Mouse (Mus musculus) stomach, postnatal 0 days (tissue): ENCODE results near the gene Olfr1150-ps1. TPM values are rescaled to one million over a fixed set of nuclear protein-coding genes. Genes with fewer than 3 reads are reported as not detected.

Source experiments
- ATAC-seq: fragments of 200-750 bp; cut with Nextera tagmentation; 2 replicates; pipeline ENCODE4 v1.8.0; 2017; ENCODE audit not compliant: low FRiP score, low TSS enrichment
- DNase-seq: peaks from one replicate; pipeline ENCODE4 v3.0.0-alpha.2; 2016; ENCODE audit warnings: low spot score
- H3K27ac ChIP-seq: fragments of 300-500 bp; sonication (generic); replicated peaks from 2 replicates; pipeline ENCODE4 v1.5.1; 2014; ENCODE audit warnings: mild to moderate bottlenecking, control low read depth
- H3K27me3 ChIP-seq: fragments of 300-500 bp; sonication (generic); 2 replicates; pipeline ENCODE4 v1.6.1; 2014; ENCODE audit warnings: low read length; ENCODE audit not compliant: control insufficient read depth, insufficient read depth
- H3K36me3 ChIP-seq: fragments of 300-500 bp; sonication (generic); 2 replicates; pipeline ENCODE4 v1.6.1; 2014; ENCODE audit warnings: low read length, mixed read lengths; ENCODE audit not compliant: control insufficient read depth, insufficient read depth
- H3K4me1 ChIP-seq: fragments of 300-500 bp; sonication (generic); replicated peaks from 2 replicates; pipeline ENCODE4 v1.6.1; 2014; ENCODE audit warnings: antibody characterized with exemption; ENCODE audit not compliant: control insufficient read depth, insufficient read depth
- H3K4me2 ChIP-seq: fragments of 300-500 bp; sonication (generic); replicated peaks from 2 replicates; pipeline ENCODE4 v1.6.1; 2014; ENCODE audit warnings: low read depth, mild to moderate bottlenecking, control low read depth, moderate library complexity
- H3K4me3 ChIP-seq: fragments of 300-500 bp; sonication (generic); 2 replicates; pipeline ENCODE4 v1.5.1; 2014; ENCODE audit warnings: low read depth, low read length, control low read depth
- H3K9ac ChIP-seq: fragments of 300-500 bp; sonication (generic); 2 replicates; pipeline ENCODE4 v1.6.1; 2014; ENCODE audit warnings: mild to moderate bottlenecking, low read length, control low read depth, mixed read lengths
- H3K9me3 ChIP-seq: fragments of 300-500 bp; sonication (generic); 2 replicates; pipeline ENCODE4 v1.6.1; 2016; ENCODE audit warnings: low read length; ENCODE audit not compliant: control insufficient read depth
- CTCF ChIP-seq: IDR thresholded peaks from 2 replicates; pipeline ENCODE4 v1.5.1; 2016; ENCODE audit warnings: antibody characterized with exemption, low read depth, mild to moderate bottlenecking, moderate library complexity
- EP300 ChIP-seq: optimal IDR thresholded peaks from 2 replicates; pipeline ENCODE3; 2016; ENCODE audit warnings: antibody characterized with exemption
- WGBS: fragments of 180-500 bp; shearing (Covaris S2); extraction: QIAGEN DNeasy Blood & Tissue Kit; methylation state at CpG from one replicate; pipeline ENCODE4 v1.1.7; 2014; 5-methylcytosine and 5-hydroxymethylcytosine counted together
- polyA plus RNA-seq: library from polyadenylated mRNA; unstranded; fragments of >200 nt; fragmentation: Nextera tagmentation; extraction: Ambion mirVana; gene quantifications from 2 replicates; pipeline ENCODE4 v1.2.1, GENCODE M21; 2015

Olfr1150-ps1 gene
- polyA plus RNA-seq: not detected in 2 replicates

DNA sequence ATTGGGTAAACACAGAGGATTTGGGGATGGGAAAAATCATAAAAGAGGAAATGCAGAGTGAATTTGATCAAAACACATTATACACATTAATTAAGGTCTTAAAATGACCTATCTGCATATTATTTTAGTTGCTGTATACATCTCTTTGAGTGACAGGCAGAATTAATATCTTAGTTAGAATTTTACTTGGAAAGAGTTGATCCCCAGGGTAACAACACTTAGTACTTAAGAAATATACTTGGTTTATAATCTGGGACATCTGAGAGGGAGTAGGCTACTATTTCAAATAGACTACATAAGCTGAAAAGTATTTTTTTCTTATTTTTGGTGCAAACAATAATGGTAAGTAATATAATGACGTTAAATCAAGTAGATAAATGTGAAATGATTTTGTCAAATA, at the start of gene Olfr1150-ps1:
Olfr1150-ps1 (plus strand) TSS at position 301 of the 400 bp plus-strand sequence.
- ATAC-seq (no peak), DNase-seq (no peak)
- Histone ChIP-seq H3K9ac (no peak within 1 kb of the TSS), H3K4me2 (no peak within 1 kb of the TSS), H3K36me3 (no peaks in the 10 kb centered on the region), H3K4me3 (no peak within 1 kb of the TSS), H3K27me3 (no peaks in the 10 kb centered on the region), H3K4me1 (no peaks in the 10 kb centered on the region), H3K9me3 (no peaks in the 10 kb centered on the region), H3K27ac (no peak within 1 kb of the TSS)
- WGBS: 76% methylated on average over 1 of the region's 1 CpGs
- TF ChIP-seq CTCF (no peak), EP300 (no peak)

DNA sequence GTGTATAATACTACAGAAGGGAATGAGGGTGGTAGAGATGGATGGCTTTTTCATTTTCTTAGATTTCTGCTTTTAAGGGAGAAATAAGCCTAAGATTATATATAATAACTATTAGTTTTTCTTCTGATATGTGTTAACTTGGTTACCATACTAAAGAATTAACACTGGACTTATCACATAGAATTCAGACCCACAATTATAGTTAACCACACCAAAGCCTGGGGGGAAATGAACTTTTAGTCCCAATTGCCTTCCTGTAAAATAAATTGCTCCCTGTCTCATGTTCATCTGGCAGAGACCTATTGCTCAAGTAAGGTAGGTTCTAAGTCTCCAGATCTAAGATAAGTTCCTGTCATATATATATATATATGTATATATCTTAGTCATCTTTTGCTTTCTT, 43.5 kb upstream of the Olfr1150-ps1 start, which contains the start of gene Olfr1143:
Olfr1143 (plus strand) TSS at position 301 of the 400 bp plus-strand sequence.
- ATAC-seq (no peak), DNase-seq (no peak)
- Histone ChIP-seq H3K9me3 (no peaks in the 10 kb centered on the region), H3K4me1 (no peaks in the 10 kb centered on the region), H3K4me2 (no peak within 1 kb of the TSS), H3K4me3 (no peak within 1 kb of the TSS), H3K27ac (no peak within 1 kb of the TSS), H3K36me3 (no peaks in the 10 kb centered on the region), H3K9ac (no peak within 1 kb of the TSS), H3K27me3 (no peaks in the 10 kb centered on the region)
- TF ChIP-seq CTCF (no peak), EP300 (no peak)

GRCm38 (mm10) chr2:87809522-87809921, 34.3 kb upstream of the Olfr1150-ps1 start, which contains the start of gene Olfr1145:
Gene Olfr1145, plus strand, starts transcription at chr2:87809822.
- 53% methylated on average over 1 of the region's 1 CpGs for WGBS
- DNase-seq (no peak), ATAC-seq (no peak)
- Histone ChIP-seq H3K27ac (no peak within 1 kb of the TSS), H3K4me1 (no peaks in the 10 kb centered on the region), H3K9ac (no peak within 1 kb of the TSS), H3K9me3 (no peaks in the 10 kb centered on the region), H3K4me3 (no peak within 1 kb of the TSS), H3K27me3 (no peaks in the 10 kb centered on the region), H3K4me2 (no peak within 1 kb of the TSS), H3K36me3 (no peaks in the 10 kb centered on the region)
- TF ChIP-seq EP300 (no peak), CTCF (no peak)

DNA sequence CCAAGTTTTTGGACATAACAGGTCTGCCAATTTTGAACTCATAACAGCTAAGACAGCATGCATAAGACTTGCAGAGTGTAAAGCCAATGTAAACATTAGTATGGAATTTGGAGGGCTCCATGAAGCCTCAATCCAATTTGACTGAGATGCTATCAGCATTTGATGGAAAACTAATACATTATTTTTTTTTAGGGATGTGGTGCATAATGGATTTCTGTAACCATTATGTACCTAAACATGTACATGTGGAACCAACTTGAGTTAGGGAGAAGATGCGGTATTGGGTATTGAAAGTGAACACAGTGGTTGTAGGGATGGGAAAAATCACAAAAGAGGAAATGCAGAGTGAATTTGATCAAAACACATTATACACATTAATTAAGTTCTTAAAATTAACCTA, 13.6 kb upstream of the Olfr1150-ps1 start, which contains the start of gene Olfr1148:
Olfr1148 (plus strand) TSS at position 301 of the 400 bp plus-strand sequence.
- Histone ChIP-seq H3K9me3 (no peaks in the 10 kb centered on the region), H3K9ac (no peak within 1 kb of the TSS), H3K4me1 (no peaks in the 10 kb centered on the region), H3K4me2 (no peak within 1 kb of the TSS), H3K4me3 (no peak within 1 kb of the TSS), H3K36me3 (no peaks in the 10 kb centered on the region), H3K27ac (no peak within 1 kb of the TSS), H3K27me3 (no peaks in the 10 kb centered on the region)
- TF ChIP-seq CTCF: no peak
- no peak for TF ChIP-seq EP300
- no peak for ATAC-seq
- no peak for DNase-seq
- 74% methylated on average over 1 of the region's 1 CpGs for WGBS

DNA sequence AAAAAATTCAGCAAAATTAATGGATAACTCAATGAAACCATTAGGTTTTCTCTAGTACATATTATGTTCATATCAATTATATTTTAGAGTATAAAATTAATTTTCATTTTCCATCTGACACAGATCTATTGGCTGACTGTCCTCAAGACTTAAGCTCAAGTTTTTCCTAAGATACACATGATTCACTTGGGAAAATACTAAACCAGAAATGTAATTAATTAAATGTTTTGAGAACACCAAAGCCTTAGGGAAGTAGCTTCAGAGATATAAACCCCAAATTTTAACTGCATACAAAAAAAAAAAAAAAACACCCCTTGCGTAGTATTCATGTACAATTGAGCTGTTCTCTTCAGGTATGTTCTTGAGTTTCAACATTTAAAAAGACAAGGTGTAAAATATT, 11.8 kb downstream of the Olfr1150-ps1 start, which contains the start of gene Olfr1151:
Olfr1151 (plus strand) TSS at position 301 of the 400 bp plus-strand sequence.
- no peak for DNase-seq
- no peaks in the 10 kb centered on the region for H3K36me3 ChIP-seq
- no peaks in the 10 kb centered on the region for H3K27me3 ChIP-seq
- no peak within 1 kb of the TSS for H3K27ac ChIP-seq
- 85% methylated on average over 1 of the region's 1 CpGs for WGBS
- no peak for TF ChIP-seq EP300
- no peak for TF ChIP-seq CTCF
- no peaks in the 10 kb centered on the region for H3K4me1 ChIP-seq
- H3K9ac ChIP-seq: no peak within 1 kb of the TSS
- H3K4me3 ChIP-seq: no peak within 1 kb of the TSS
- no peaks in the 10 kb centered on the region for H3K9me3 ChIP-seq
- ATAC-seq: no peak
- no peak within 1 kb of the TSS for H3K4me2 ChIP-seq

DNA sequence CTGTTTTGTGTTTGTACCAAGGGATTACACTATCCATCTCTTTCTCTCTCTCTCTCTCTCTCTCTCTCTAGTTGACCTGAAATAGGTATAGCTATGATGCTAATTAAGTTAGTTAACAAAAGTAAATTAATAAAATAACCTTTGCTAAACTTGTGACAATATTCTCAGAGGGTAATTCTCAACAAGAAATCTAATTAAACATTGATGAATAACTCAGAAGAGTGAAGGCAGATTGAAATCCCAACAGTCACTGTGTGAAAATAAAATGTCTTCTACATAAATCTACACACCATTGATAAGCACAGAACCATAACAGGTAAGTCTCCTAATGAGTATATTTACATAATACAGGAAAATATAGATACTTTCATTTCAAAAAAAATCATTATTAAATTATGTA, 22.4 kb downstream of the Olfr1150-ps1 start, which contains the start of gene Olfr1152:
Olfr1152 (plus strand) TSS at position 301 of the 400 bp plus-strand sequence.
- no peak within 1 kb of the TSS for H3K4me3 ChIP-seq
- ATAC-seq (no peak), DNase-seq (no peak)
- no peaks in the 10 kb centered on the region for H3K36me3 ChIP-seq
- H3K27ac ChIP-seq: no peak within 1 kb of the TSS
- no peaks in the 10 kb centered on the region for H3K4me1 ChIP-seq
- H3K27me3 ChIP-seq: no peaks in the 10 kb centered on the region
- TF ChIP-seq CTCF (no peak), EP300 (no peak)
- no peak within 1 kb of the TSS for H3K9ac ChIP-seq
- H3K9me3 ChIP-seq: no peaks in the 10 kb centered on the region
- no peak within 1 kb of the TSS for H3K4me2 ChIP-seq
